Mouse (Mus musculus) CH12.LX (cell line): ENCODE results near the gene Atpaf1. TPM values are rescaled to one million over a fixed set of nuclear protein-coding genes. Genes with fewer than 3 reads are reported as not detected.

Source experiments
- DNase-seq: peaks from one replicate; pipeline ENCODE4 v3.0.0-alpha.2; 2013; ENCODE audit errors: extremely low read depth
- H3K27ac ChIP-seq: 2 replicates; pipeline ENCODE4 v1.5.1; 2012; ENCODE audit warnings: low read depth, mild to moderate bottlenecking, control low read depth, moderate library complexity; ENCODE audit not compliant: insufficient read depth
- H3K27me3 ChIP-seq: replicated peaks from 2 replicates; pipeline ENCODE3; 2012; ENCODE audit warnings: inconsistent platforms
- H3K36me3 ChIP-seq, 2 experiments: replicated peaks in 1 of 2; 2 replicates each; pipeline versions ENCODE3 to v1.6.1; 2012; ENCODE audit warnings: inconsistent platforms in 1 of 2, low read length in 1 of 2, mild to moderate bottlenecking in 1 of 2, mixed read lengths in 1 of 2, moderate library complexity in 1 of 2; ENCODE audit not compliant: control insufficient read depth in 1 of 2, insufficient read depth in 1 of 2
- H3K4me1 ChIP-seq, 2 experiments: 2 replicates each; pipeline ENCODE4 v1.6.1; 2012; ENCODE audit warnings: inconsistent platforms in 1 of 2, moderate library complexity in 1 of 2; ENCODE audit not compliant: insufficient read depth in 2 of 2, control insufficient read depth in 1 of 2
- H3K4me2 ChIP-seq: 2 replicates; pipeline ENCODE4 v1.6.1; 2012; ENCODE audit warnings: low read depth, mild to moderate bottlenecking, control low read depth; ENCODE audit not compliant: poor library complexity, insufficient read depth, severe bottlenecking
- H3K4me3 ChIP-seq, 3 experiments: fragments of 150-350 bp in 1 of 3; sonication (generic) in 1 of 3; replicated peaks in 1 of 3; 2 replicates each; pipeline versions ENCODE3 to v1.5.1; 2011 to 2012; ENCODE audit warnings: low read depth in 2 of 3, low read length in 2 of 3, mild to moderate bottlenecking in 2 of 3, moderate library complexity in 2 of 3, control low read depth in 1 of 3, improper control_type of control experiment in 1 of 3, inconsistent platforms in 1 of 3, mixed read lengths in 1 of 3; ENCODE audit not compliant: poor library complexity in 1 of 3
- H3K79me2 ChIP-seq: replicated peaks from 2 replicates; pipeline ENCODE4 v1.6.1; 2012; ENCODE audit warnings: mild to moderate bottlenecking, moderate library complexity; ENCODE audit not compliant: control insufficient read depth, poor library complexity, insufficient read depth, severe bottlenecking; ENCODE audit errors: extremely low read depth
- H3K9ac ChIP-seq: 2 replicates; pipeline ENCODE4 v1.6.1; 2012; ENCODE audit warnings: low read depth, mild to moderate bottlenecking, control low read depth, moderate library complexity; ENCODE audit not compliant: insufficient read depth
- H3K9me3 ChIP-seq: replicated peaks from 2 replicates; pipeline ENCODE3; 2012; ENCODE audit warnings: low read length, inconsistent platforms, mixed read lengths
- CHD1 ChIP-seq: IDR thresholded peaks from 2 replicates; pipeline ENCODE4 v1.6.1; 2012; ENCODE audit warnings: low read depth, low read length, improper control_type of control experiment, inconsistent platforms
- CTCF ChIP-seq, 2 experiments: IDR thresholded peaks in 1 of 2; conservative IDR thresholded peaks in 1 of 2; 2 replicates each; pipeline ENCODE4 v1.5.1; 2011 to 2012; ENCODE audit warnings: low read depth in 2 of 2, low read length in 2 of 2, improper control_type of control experiment in 1 of 2, inconsistent platforms in 1 of 2, mild to moderate bottlenecking in 1 of 2, moderate library complexity in 1 of 2
- E2F4 ChIP-seq: IDR thresholded peaks from 2 replicates; pipeline ENCODE4 v1.6.1; 2011; ENCODE audit warnings: low read depth, low read length, improper control_type of control experiment; ENCODE audit not compliant: insufficient replicate concordance
- GABPA ChIP-seq: IDR thresholded peaks from 2 replicates; pipeline ENCODE4 v1.6.1; 2012; ENCODE audit warnings: low read depth, low read length, improper control_type of control experiment, inconsistent platforms; ENCODE audit not compliant: insufficient replicate concordance
- IRF4 ChIP-seq: IDR thresholded peaks from 2 replicates; pipeline ENCODE4 v1.6.1; 2014; ENCODE audit warnings: low read depth, mild to moderate bottlenecking, inconsistent platforms, low read length, improper control_type of control experiment
- JUND ChIP-seq: conservative IDR thresholded peaks from 2 replicates; pipeline ENCODE4 v1.6.1; 2011; ENCODE audit warnings: low read depth, low read length, improper control_type of control experiment
- KAT2A ChIP-seq: IDR thresholded peaks from 2 replicates; pipeline ENCODE4 v1.6.1; 2012; ENCODE audit warnings: low read length, improper control_type of control experiment, inconsistent platforms; ENCODE audit not compliant: insufficient replicate concordance
- MAFK ChIP-seq: IDR thresholded peaks from 2 replicates; pipeline ENCODE4 v1.6.1; 2011; ENCODE audit warnings: low read length, improper control_type of control experiment; ENCODE audit not compliant: insufficient replicate concordance
- MAZ ChIP-seq: IDR thresholded peaks from 2 replicates; pipeline ENCODE4 v1.6.1; 2012; ENCODE audit warnings: low read depth, mild to moderate bottlenecking, inconsistent platforms, low read length, improper control_type of control experiment, moderate library complexity
- MEF2A ChIP-seq: IDR thresholded peaks from 2 replicates; pipeline ENCODE4 v1.6.1; 2014; ENCODE audit warnings: low read depth, mild to moderate bottlenecking, inconsistent platforms, low read length, improper control_type of control experiment, borderline replicate concordance
- MXI1 ChIP-seq: IDR thresholded peaks from 2 replicates; pipeline ENCODE4 v1.6.1; 2011; ENCODE audit warnings: mild to moderate bottlenecking, low read depth, low read length, improper control_type of control experiment
- MYC ChIP-seq: IDR thresholded peaks from 2 replicates; pipeline ENCODE4 v1.6.1; 2011; ENCODE audit warnings: low read depth, mild to moderate bottlenecking, improper control_type of control experiment, low read length
- POLR2A ChIP-seq: IDR thresholded peaks from 2 replicates; pipeline ENCODE4 v1.6.1; 2011; ENCODE audit warnings: low read depth, mild to moderate bottlenecking, improper control_type of control experiment, low read length
- RCOR1 ChIP-seq: conservative IDR thresholded peaks from 2 replicates; pipeline ENCODE4 v1.6.1; 2012; ENCODE audit warnings: low read depth, mild to moderate bottlenecking, inconsistent platforms, low read length, improper control_type of control experiment
- SMC3 ChIP-seq: IDR thresholded peaks from 2 replicates; pipeline ENCODE4 v1.6.1; 2011; ENCODE audit warnings: low read depth, low read length, improper control_type of control experiment
- TCF12 ChIP-seq: IDR thresholded peaks from 2 replicates; pipeline ENCODE4 v1.6.1; 2014; ENCODE audit warnings: low read depth, mild to moderate bottlenecking, inconsistent platforms, low read length, improper control_type of control experiment
- UBTF ChIP-seq: IDR thresholded peaks from 2 replicates; pipeline ENCODE4 v1.6.1; 2012; ENCODE audit warnings: low read depth, mild to moderate bottlenecking, inconsistent platforms, low read length, improper control_type of control experiment, moderate library complexity
- USF1 ChIP-seq: IDR thresholded peaks from 2 replicates; pipeline ENCODE4 v1.6.1; 2014; ENCODE audit warnings: low read depth, mild to moderate bottlenecking, inconsistent platforms, low read length, improper control_type of control experiment
- ZC3H11A ChIP-seq: IDR thresholded peaks from 2 replicates; pipeline ENCODE4 v1.6.1; 2012; ENCODE audit warnings: low read depth, mild to moderate bottlenecking, inconsistent platforms, low read length, improper control_type of control experiment
- ZMIZ1 ChIP-seq: IDR thresholded peaks from 2 replicates; pipeline ENCODE4 v1.6.1; 2012; ENCODE audit warnings: low read depth, mild to moderate bottlenecking, inconsistent platforms, low read length, improper control_type of control experiment
- dilution Hi-C: fragments of 300-500 bp; cut with MboI; formaldehyde crosslinking; loops from 2 replicates; pipeline ENCODE4 v1.14.3; 2020; ENCODE audit warnings: low sequenced_read_pairs; ENCODE audit not compliant: extremely low pct_unique_long_range_greater_than_20kb, extremely low pct_ligation_motif_present
- in situ Hi-C: fragments of 300-500 bp; cut with MboI; formaldehyde crosslinking; loops from 3 replicates; pipeline ENCODE4 v1.14.3; 2019; ENCODE audit warnings: low sequenced_read_pairs, low pct_ligation_motif_present, low pct_unique_long_range_greater_than_20kb, mixed read lengths
- polyA plus RNA-seq: library from polyadenylated mRNA; unstranded; fragments of >175 nt; gene quantifications from 2 replicates; pipeline ENCODE4 v1.2.1, GENCODE M21; 2012; ENCODE audit warnings: low read depth; ENCODE audit not compliant: insufficient read length
- total RNA-seq, 2 experiments: library from RNA; depleted of rRNA; stranded (reverse); fragments of 300-350 nt in 1 of 2; fragments of >200 nt in 1 of 2; gene quantifications; 2 replicates each; pipeline ENCODE4 v1.2.3; 2012 to 2014

The Atpaf1 gene
- total and polyA plus RNA-seq, 3 experiments = 24.3 to 36.3 (median 27.7) TPM

DNA sequence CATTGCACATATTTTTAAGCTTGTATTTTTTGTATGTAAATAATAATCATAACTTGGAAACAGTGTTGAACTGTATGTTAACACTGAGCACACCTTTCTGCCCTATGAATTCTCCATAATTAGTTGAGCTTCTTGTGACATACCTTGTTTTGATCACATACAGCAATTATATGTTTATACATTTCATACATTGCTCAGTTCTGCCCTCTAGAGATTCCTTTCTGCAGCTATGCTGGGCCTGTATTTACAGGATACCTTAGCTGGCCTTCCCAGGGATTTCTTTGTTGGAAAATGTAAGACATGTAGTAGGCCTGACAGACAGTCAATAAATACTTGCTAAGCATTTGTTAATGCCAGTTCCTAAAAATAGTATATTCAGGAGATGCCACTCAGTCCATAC is 42.0 kb upstream of the Atpaf1 start:
- H3K4me1 ChIP-seq = peaks cover 4 to 60% of the 10 kb centered on the region in 2 experiments
- in situ Hi-C loops = loop anchor here (10.0 kb wide), 1 partner anchor 82 kb away; the partner anchor contains the start of gene Mob3c
- peaks cover 32 to 58% of the 10 kb centered on the region in 2 experiments for H3K36me3 ChIP-seq

GRCm38 (mm10) chr4:115743096-115743495 is 41.5 kb upstream of the Atpaf1 start:
- H3K36me3 ChIP-seq = peaks cover 35 to 62% of the 10 kb centered on the region in 2 experiments
- H3K4me1 ChIP-seq = peaks cover 4 to 60% of the 10 kb centered on the region in 2 experiments
- in situ Hi-C loops = loop anchor here (10.0 kb wide), 1 partner anchor 82 kb away; the partner anchor contains the start of gene Mob3c
- H3K4me2 ChIP-seq = no peak overlapping the region
- no peak overlapping the region for H3K9ac ChIP-seq
- dilution Hi-C loops = no loop called here
- no peaks in the 10 kb centered on the region for H3K27me3 ChIP-seq
- no peak for DNase-seq
- peaks cover 21% of the 10 kb centered on the region for H3K79me2 ChIP-seq
- no peak for TF ChIP-seq UBTF
- no peak for TF ChIP-seq ZC3H11A
- no peak for TF ChIP-seq CTCF (conservative IDR thresholded peaks at IDR 0.05 in 1 of 2, IDR thresholded peaks at IDR 0.05 in 1 of 2; ENCODE audit: low read depth in 2 of 2, low read length in 2 of 2)
- TF ChIP-seq JUND = no peak
- no peak for TF ChIP-seq TCF12
- TF ChIP-seq IRF4 = no peak
- no peak for TF ChIP-seq E2F4
- H3K9me3 ChIP-seq = no peaks in the 10 kb centered on the region
- no peak overlapping the region for H3K4me3 ChIP-seq
- no peak overlapping the region for H3K27ac ChIP-seq

More for the DNA sequence above, 42.0 kb upstream of the Atpaf1 start:
- H3K9me3 ChIP-seq = no peaks in the 10 kb centered on the region
- no peak overlapping the region for H3K27ac ChIP-seq
- no peak overlapping the region for H3K4me3 ChIP-seq
- peaks cover 25% of the 10 kb centered on the region for H3K79me2 ChIP-seq
- no peak overlapping the region for H3K4me2 ChIP-seq
- no peak for TF ChIP-seq IRF4
- TF ChIP-seq CTCF (conservative IDR thresholded peaks at IDR 0.05 in 1 of 2, IDR thresholded peaks at IDR 0.05 in 1 of 2; ENCODE audit: low read depth in 2 of 2, low read length in 2 of 2) = peak in 1 of 2 experiments; percentile 19; a peak in 1 of 4 replicates
- TF ChIP-seq, all 38 proteins: peak for 1
- Histone ChIP-seq H3K27me3 (no peaks in the 10 kb centered on the region), H3K9ac (no peak overlapping the region)
- dilution Hi-C loops = no loop called here
- DNase-seq = no peak

DNA sequence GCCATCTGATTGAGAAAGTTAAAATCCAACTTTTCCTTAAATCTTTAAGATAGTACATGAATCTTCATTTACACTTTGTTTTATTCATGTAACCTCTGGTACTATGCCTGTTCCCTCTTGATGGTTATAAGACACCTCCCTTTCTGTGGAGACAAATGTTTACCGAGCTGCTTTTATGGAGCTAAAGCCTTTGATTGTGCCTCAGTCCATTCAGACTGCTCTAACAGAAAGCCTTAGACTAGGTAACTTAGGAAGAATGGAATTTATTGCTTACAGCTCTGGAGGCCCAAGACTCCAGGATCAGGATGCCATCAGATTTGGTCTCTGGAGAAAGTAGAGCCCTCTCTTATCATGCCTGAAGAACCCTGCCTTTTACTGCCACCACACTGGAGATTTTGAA is 36.4 kb upstream of the Atpaf1 start:
- no peak for TF ChIP-seq RCOR1
- no peak for TF ChIP-seq CHD1
- TF ChIP-seq E2F4 = no peak
- TF ChIP-seq USF1 = no peak
- no peak for TF ChIP-seq ZMIZ1
- no peak for TF ChIP-seq KAT2A
- no peak for TF ChIP-seq MYC
- no peak for TF ChIP-seq TCF12
- TF ChIP-seq CTCF (conservative IDR thresholded peaks at IDR 0.05 in 1 of 2, IDR thresholded peaks at IDR 0.05 in 1 of 2; ENCODE audit: low read depth in 2 of 2, low read length in 2 of 2) = no peak
- TF ChIP-seq MEF2A = no peak
- no peak for TF ChIP-seq MXI1
- no peak for TF ChIP-seq POLR2A
- TF ChIP-seq GABPA = no peak
- TF ChIP-seq MAFK = no peak
- no peak for TF ChIP-seq MAZ
- TF ChIP-seq SMC3 = no peak
- dilution Hi-C loops (no loop called here), in situ Hi-C loops (loop anchor here (10.0 kb wide), 1 partner anchor 77 kb away; the partner anchor contains the start of gene Mob3c)
- Histone ChIP-seq H3K4me1 (peaks cover 1 to 23% of the 10 kb centered on the region in 2 experiments), H3K79me2 (peaks cover 4% of the 10 kb centered on the region; the same call in 1 of the 2 replicates), H3K9ac (no peak overlapping the region), H3K4me3 (no peak overlapping the region), H3K4me2 (no peak overlapping the region), H3K27ac (no peak overlapping the region), H3K36me3 (peaks cover 42 to 80% of the 10 kb centered on the region in 2 experiments), H3K27me3 (no peaks in the 10 kb centered on the region), H3K9me3 (no peaks in the 10 kb centered on the region)
- DNase-seq = no peak
